ENCODE assay signal across 27 mouse cellular contexts in genomic region chr12:8418890-8419289, GRCm38 (mm10).
DNase-seq lines count a peak whose midpoint lies in the region; ATAC-seq and TF ChIP-seq lines count a peak whose summit lies in the region.
"Had no signal": no experiment of that assay in that cellular context is flagged by ENCODE, and none has a peak within 500 bp of the region (broad histone marks: within the 10 kb centered on the region; RNA-seq: fewer than 3 reads in every experiment).

No protein-coding gene starts in this region.

- peaks cover 6% of the 10 kb centered on the region; the same call in 1 of the 2 replicates for H3K4me1 ChIP-seq in lung, embryonic 16.5 days (replicated peaks; ENCODE audit: control insufficient read depth, insufficient read depth, low read length)
- H3K4me1 ChIP-seq in lung, adult 2 months (ENCODE audit: control insufficient read depth, insufficient read depth, low read length), result 0 out of 2 replicates have a peak, but pooled peaks cover 3% of the 10 kb centered on the region
- H3K4me1 ChIP-seq in stomach, embryonic 14.5 days (ENCODE audit: control insufficient read depth, insufficient read depth, low read length), result no peaks in the 10 kb centered on the region
- H3K4me1 ChIP-seq in embryonic facial prominence, embryonic 10.5 days, result peaks cover 11% of the 10 kb centered on the region; the same call in 1 of the 2 replicates
- H3K4me1 ChIP-seq: neural tube, embryonic 12.5 days had no signal

- DNase-seq in adrenal gland, adult 2 months, result peak; percentile 38
- no peak for DNase-seq in adrenal gland, postnatal 14 days
- DNase-seq in lung, adult 2 months, result no peak
- no peak for DNase-seq in embryonic facial prominence, embryonic 10.5 days (ENCODE audit: low spot score)
- DNase-seq: adrenal gland, postnatal 10 days; cerebellum, adult 8-10 months; cerebellum, postnatal 36 days; embryo, embryonic 11 days; gastrocnemius, postnatal 14 days; heart, postnatal 36 days; kidney, adult 18-20 months; kidney, postnatal 10 days; midbrain, embryonic 14.5 days; right cerebral cortex, postnatal 14 days; thymus, adult 18-20 months; thymus, postnatal 36 days had no signal

- H3K4me3 ChIP-seq in lung, embryonic 16.5 days (ENCODE audit: low read length), result no peak overlapping the region
- H3K4me3 ChIP-seq in lung, adult 2 months (replicated peaks; ENCODE audit: extremely low read depth, low read depth, low read length), result no peak overlapping the region
- H3K4me3 ChIP-seq in stomach, embryonic 14.5 days (ENCODE audit: low read depth, low read length), result no peak overlapping the region
- no peak overlapping the region for H3K4me3 ChIP-seq in embryonic facial prominence, embryonic 10.5 days
- H3K4me3 ChIP-seq: heart, embryonic 15.5 days; hindbrain, embryonic 13.5 days; limb, embryonic 10.5 days; neural tube, embryonic 12.5 days had no signal

- peak overlapping the region; percentile 4; the same call in 1 of the 2 replicates for H3K27ac ChIP-seq in lung, embryonic 16.5 days (ENCODE audit: low read length)
- no peak overlapping the region for H3K27ac ChIP-seq in stomach, embryonic 14.5 days (ENCODE audit: low read length)
- H3K27ac ChIP-seq in embryonic facial prominence, embryonic 10.5 days (replicated peaks), result no peak overlapping the region
- H3K27ac ChIP-seq: heart, embryonic 15.5 days; hindbrain, embryonic 13.5 days; limb, embryonic 10.5 days; neural tube, embryonic 12.5 days had no signal

- H3K36me3 ChIP-seq in lung, embryonic 16.5 days (ENCODE audit: control insufficient read depth, insufficient read depth, low read length), result no peaks in the 10 kb centered on the region
- H3K36me3 ChIP-seq in stomach, embryonic 14.5 days (ENCODE audit: control insufficient read depth, insufficient read depth, low read length), result no peaks in the 10 kb centered on the region
- H3K36me3 ChIP-seq in embryonic facial prominence, embryonic 10.5 days (replicated peaks), result no peaks in the 10 kb centered on the region
- H3K36me3 ChIP-seq: heart, embryonic 15.5 days; hindbrain, embryonic 13.5 days; limb, embryonic 10.5 days; neural tube, embryonic 12.5 days had no signal

- no peak overlapping the region for H3K9ac ChIP-seq in lung, embryonic 16.5 days (ENCODE audit: low read length)
- H3K9ac ChIP-seq in stomach, embryonic 14.5 days (replicated peaks; ENCODE audit: low read depth, low read length), result no peak overlapping the region
- H3K9ac ChIP-seq: heart, embryonic 15.5 days; hindbrain, embryonic 13.5 days; neural tube, embryonic 12.5 days had no signal

- peaks cover 2% of the 10 kb centered on the region; the same call in 1 of the 2 replicates for H3K9me3 ChIP-seq in lung, embryonic 16.5 days (ENCODE audit: control insufficient read depth, low read length)
- no peaks in the 10 kb centered on the region for H3K9me3 ChIP-seq in stomach, embryonic 14.5 days (ENCODE audit: control insufficient read depth, low read depth, low read length)
- H3K9me3 ChIP-seq in embryonic facial prominence, embryonic 10.5 days, result no peaks in the 10 kb centered on the region
- H3K9me3 ChIP-seq: heart, embryonic 15.5 days; hindbrain, embryonic 13.5 days; limb, embryonic 10.5 days; neural tube, embryonic 12.5 days had no signal

- TF ChIP-seq CTCF in lung, adult 2 months (IDR thresholded peaks at IDR 0.05; ENCODE audit: insufficient read depth, low read length), result no peak

- 56% methylated on average over 5 of the region's 5 CpGs for WGBS in lung, embryonic 16.5 days
- 50% methylated on average over 5 of the region's 5 CpGs for WGBS in lung, adult 2 months
- WGBS in stomach, embryonic 14.5 days, result 58% methylated on average over 5 of the region's 5 CpGs
- 77% methylated on average over 5 of the region's 5 CpGs for WGBS in embryonic facial prominence, embryonic 10.5 days

- no peaks in the 10 kb centered on the region for H3K27me3 ChIP-seq in lung, embryonic 16.5 days (ENCODE audit: control insufficient read depth, insufficient read depth, low read depth, low read length)
- no peaks in the 10 kb centered on the region for H3K27me3 ChIP-seq in stomach, embryonic 14.5 days (ENCODE audit: control insufficient read depth, insufficient read depth, low read length)
- H3K27me3 ChIP-seq in embryonic facial prominence, embryonic 10.5 days (replicated peaks; ENCODE audit: low read depth, poor library complexity, severe bottlenecking), result no peaks in the 10 kb centered on the region
- H3K27me3 ChIP-seq: heart, embryonic 15.5 days; hindbrain, embryonic 13.5 days; neural tube, embryonic 12.5 days had no signal

- no peak for TF ChIP-seq POLR2A in lung, adult 2 months (IDR thresholded peaks at IDR 0.05; ENCODE audit: borderline replicate concordance, extremely low read depth, low read depth, low read length)

- peak; percentile 74 for ATAC-seq in lung, embryonic 16.5 days (ENCODE audit: low read depth)
- ATAC-seq in stomach, embryonic 14.5 days (ENCODE audit: insufficient number of reproducible peaks, insufficient read depth, low FRiP score, low read depth), result peak; percentile 83; the same call in 1 of the 2 replicates
- ATAC-seq in frontal cortex, adult (ENCODE audit: low TSS enrichment), result no peak
- ATAC-seq: activated CD4-positive, CD25-positive, alpha-beta regulatory T cell, adult 4 months; CD4-positive, CD25-positive, alpha-beta regulatory T cell, adult 4 months; forebrain, embryonic 14.5 days; inflammation-experienced regulatory T-cells, adult 6 months had no signal

- no peak overlapping the region for H3K4me2 ChIP-seq in lung, embryonic 16.5 days (ENCODE audit: low read depth, low read length)
- H3K4me2 ChIP-seq in stomach, embryonic 14.5 days (replicated peaks; ENCODE audit: low read depth, low read length), result no peak overlapping the region
- H3K4me2 ChIP-seq: heart, embryonic 15.5 days; hindbrain, embryonic 13.5 days; neural tube, embryonic 12.5 days had no signal
